Mouse (Mus musculus) hindbrain, embryonic 11.5 days (tissue): ENCODE results near the gene Rnf2. TPM values are rescaled to one million over a fixed set of nuclear protein-coding genes. Genes with fewer than 3 reads are reported as not detected.
A peak's percentile ranks its signal among the peaks of the same experiment; 100 is the strongest.

ENCODE experiments used
- ATAC-seq: fragments of 200-750 bp; cut with Nextera tagmentation; 2 replicates; pipeline ENCODE4 v1.8.0; 2017; ENCODE audit warnings: mild to moderate bottlenecking, moderate TSS enrichment, moderate library complexity; ENCODE audit not compliant: low FRiP score
- DNase-seq: peaks from one replicate; pipeline ENCODE4 v3.0.0-alpha.2; 2015; ENCODE audit warnings: low spot score
- H3K27ac ChIP-seq: fragments of 300-500 bp; sonication (generic); 2 replicates; pipeline ENCODE4 v1.5.1; 2014; ENCODE audit warnings: mild to moderate bottlenecking, low read depth, low read length
- H3K27me3 ChIP-seq: fragments of 300-500 bp; sonication (generic); 2 replicates; pipeline ENCODE4 v1.6.1; 2014; ENCODE audit warnings: mild to moderate bottlenecking, low read length, moderate library complexity, mixed read lengths; ENCODE audit not compliant: control insufficient read depth, insufficient read depth
- H3K36me3 ChIP-seq: fragments of 300-500 bp; sonication (generic); 2 replicates; pipeline ENCODE4 v1.6.1; 2014; ENCODE audit warnings: mild to moderate bottlenecking, low read length, moderate library complexity, mixed read lengths; ENCODE audit not compliant: control insufficient read depth, insufficient read depth
- H3K4me1 ChIP-seq: fragments of 300-500 bp; sonication (generic); replicated peaks from 2 replicates; pipeline ENCODE4 v1.6.1; 2014; ENCODE audit warnings: low read length, mixed read lengths; ENCODE audit not compliant: control insufficient read depth, insufficient read depth
- H3K4me2 ChIP-seq: fragments of 300-500 bp; sonication (generic); replicated peaks from 2 replicates; pipeline ENCODE4 v1.6.1; 2014; ENCODE audit warnings: mild to moderate bottlenecking, low read depth, low read length
- H3K4me3 ChIP-seq: fragments of 300-500 bp; sonication (generic); 2 replicates; pipeline ENCODE4 v1.5.1; 2014; ENCODE audit warnings: low read depth, low read length
- H3K9ac ChIP-seq: fragments of 300-500 bp; sonication (generic); 2 replicates; pipeline ENCODE4 v1.6.1; 2014; ENCODE audit warnings: low read depth, low read length
- H3K9me3 ChIP-seq: fragments of 300-500 bp; sonication (generic); 2 replicates; pipeline ENCODE4 v1.6.1; 2016; ENCODE audit warnings: low read length; ENCODE audit not compliant: control insufficient read depth
- WGBS: fragments of 180-500 bp; shearing (Covaris S2); extraction: QIAGEN DNeasy Blood & Tissue Kit; methylation state at CpG from one replicate; pipeline ENCODE4 v1.1.7; 2014; 5-methylcytosine and 5-hydroxymethylcytosine counted together
- polyA plus RNA-seq: library from polyadenylated mRNA; unstranded; fragments of >200 nt; fragmentation: Nextera tagmentation; extraction: Ambion mirVana; gene quantifications from 2 replicates; pipeline ENCODE4 v1.2.1, GENCODE M21; 2014

The Rnf2 gene
- polyA plus RNA-seq, 1 experiment from 2014 or later, result 149 TPM

DNA sequence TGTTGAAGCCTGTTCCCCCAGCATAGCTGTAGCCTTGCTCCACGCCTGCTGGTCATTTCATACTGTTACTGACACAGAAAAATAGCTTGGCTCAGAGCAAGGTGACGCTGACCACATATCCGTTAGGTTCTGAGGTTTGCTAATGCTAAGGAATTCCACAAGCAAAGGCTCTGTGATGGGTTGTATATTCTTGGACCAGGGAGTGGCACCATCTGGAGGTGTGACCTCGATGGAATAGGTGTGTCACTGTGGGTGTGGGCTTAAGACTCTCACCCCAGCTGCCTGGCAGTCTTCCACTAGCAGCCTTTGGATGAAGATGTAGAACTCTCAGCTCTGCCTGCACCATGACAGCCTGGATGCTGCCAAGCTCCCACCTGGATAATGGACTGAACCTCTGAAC, 34.2 kb downstream of the Rnf2 start:
- 90% methylated on average over 4 of the region's 4 CpGs for WGBS

GRCm38 (mm10) chr1:151464914-151465313, 35.8 kb downstream of the Rnf2 start:
- no peaks in the 10 kb centered on the region for H3K4me1 ChIP-seq
- H3K9ac ChIP-seq, result no peak overlapping the region
- no peak overlapping the region for H3K27ac ChIP-seq
- H3K36me3 ChIP-seq, result no peaks in the 10 kb centered on the region
- H3K9me3 ChIP-seq, result no peaks in the 10 kb centered on the region
- ATAC-seq, result no peak
- DNase-seq, result no peak
- H3K4me3 ChIP-seq, result no peak overlapping the region
- no peaks in the 10 kb centered on the region for H3K27me3 ChIP-seq
- no peak overlapping the region for H3K4me2 ChIP-seq
- 61% methylated on average over 4 of the region's 4 CpGs for WGBS

More for the DNA sequence above, 34.2 kb downstream of the Rnf2 start:
- H3K9me3 ChIP-seq, result no peaks in the 10 kb centered on the region
- no peak overlapping the region for H3K27ac ChIP-seq
- H3K4me1 ChIP-seq, result no peaks in the 10 kb centered on the region
- DNase-seq (no peak), ATAC-seq (no peak)
- no peak overlapping the region for H3K4me3 ChIP-seq
- no peaks in the 10 kb centered on the region for H3K27me3 ChIP-seq
- no peak overlapping the region for H3K4me2 ChIP-seq
- H3K9ac ChIP-seq, result no peak overlapping the region
- H3K36me3 ChIP-seq, result no peaks in the 10 kb centered on the region

DNA sequence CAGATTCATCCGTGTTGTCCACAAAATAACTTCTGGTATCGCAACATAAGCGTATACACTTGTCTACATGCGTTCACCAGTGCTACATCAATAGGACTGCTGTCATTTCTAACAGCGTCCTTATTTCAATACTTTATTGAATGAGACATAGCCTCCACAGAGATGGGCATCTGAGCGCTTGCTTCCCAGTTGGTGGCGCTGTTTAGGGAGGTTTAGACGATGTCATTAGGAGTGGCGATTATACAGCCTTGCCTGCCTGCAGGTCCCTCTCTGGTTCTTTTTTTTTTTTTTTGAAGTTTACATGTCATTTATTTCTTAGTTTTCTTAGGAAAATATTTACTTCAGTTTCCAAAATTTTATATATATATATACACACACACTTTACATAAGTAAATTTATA, 39.5 kb downstream of the Rnf2 start:
- ATAC-seq (no peak), DNase-seq (no peak)
- Histone ChIP-seq H3K27ac (no peak overlapping the region), H3K4me1 (no peaks in the 10 kb centered on the region), H3K36me3 (no peaks in the 10 kb centered on the region), H3K9ac (no peak overlapping the region), H3K4me3 (no peak overlapping the region), H3K9me3 (no peaks in the 10 kb centered on the region), H3K27me3 (no peaks in the 10 kb centered on the region), H3K4me2 (no peak overlapping the region)
- WGBS, result 80% methylated on average over 9 of the region's 9 CpGs

- WGBS, result 92% methylated on average over 5 of the region's 5 CpGs
These were observed 43.7 kb downstream of the Rnf2 start for GRCm38 (mm10) chr1:151457087-151457486.

DNA sequence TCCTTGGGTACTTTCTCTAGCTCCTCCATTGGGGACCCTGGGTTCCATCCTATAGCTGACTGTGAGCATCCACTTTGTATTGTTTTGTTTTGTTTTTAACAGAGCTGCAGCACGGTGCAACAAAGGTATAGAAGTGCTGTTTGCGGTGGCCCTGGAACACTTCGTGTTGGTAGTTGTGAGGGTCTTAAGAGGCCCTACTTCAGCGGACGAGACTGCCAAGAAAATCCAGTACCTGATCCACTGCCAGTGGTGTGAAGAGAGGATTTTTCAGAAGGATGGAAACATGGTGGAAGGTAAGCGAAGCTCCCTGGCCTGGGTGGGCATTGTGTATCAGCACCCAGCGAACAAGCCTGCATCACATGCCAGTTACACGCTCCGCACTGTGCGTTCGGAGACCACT, 48.8 kb downstream of the Rnf2 start:
- no peaks in the 10 kb centered on the region for H3K9me3 ChIP-seq
- H3K27ac ChIP-seq, result no peak overlapping the region
- 96% methylated on average over 11 of the region's 11 CpGs for WGBS
- H3K4me3 ChIP-seq, result no peak overlapping the region
- DNase-seq (no peak), ATAC-seq (no peak)
- H3K4me1 ChIP-seq, result no peaks in the 10 kb centered on the region
- no peak overlapping the region for H3K4me2 ChIP-seq
- H3K9ac ChIP-seq, result no peak overlapping the region
- peaks cover 4% of the 10 kb centered on the region; the same call in 1 of the 2 replicates for H3K36me3 ChIP-seq
- no peaks in the 10 kb centered on the region for H3K27me3 ChIP-seq

More at GRCm38 (mm10) chr1:151457087-151457486, 43.7 kb downstream of the Rnf2 start:
- Histone ChIP-seq H3K27me3 (no peaks in the 10 kb centered on the region), H3K27ac (no peak overlapping the region), H3K4me2 (no peak overlapping the region), H3K4me3 (no peak overlapping the region), H3K4me1 (no peaks in the 10 kb centered on the region), H3K9ac (no peak overlapping the region), H3K36me3 (peaks cover 2% of the 10 kb centered on the region; the same call in 1 of the 2 replicates), H3K9me3 (no peaks in the 10 kb centered on the region)
- DNase-seq (no peak), ATAC-seq (no peak)

GRCm38 (mm10) chr1:151450851-151451250, 49.9 kb downstream of the Rnf2 start:
- WGBS, result 96% methylated on average over 1 of the region's 2 CpGs
- ATAC-seq (no peak), DNase-seq (no peak)
- H3K36me3 ChIP-seq, result peaks cover 4% of the 10 kb centered on the region; the same call in 1 of the 2 replicates
- H3K4me3 ChIP-seq, result no peak overlapping the region
- no peaks in the 10 kb centered on the region for H3K9me3 ChIP-seq
- H3K4me2 ChIP-seq, result no peak overlapping the region
- no peak overlapping the region for H3K9ac ChIP-seq
- H3K4me1 ChIP-seq, result no peaks in the 10 kb centered on the region
- no peaks in the 10 kb centered on the region for H3K27me3 ChIP-seq
- no peak overlapping the region for H3K27ac ChIP-seq

- Histone ChIP-seq H3K4me1 (no peaks in the 10 kb centered on the region), H3K36me3 (peaks cover 7% of the 10 kb centered on the region; the same call in 1 of the 2 replicates), H3K4me3 (no peak overlapping the region), H3K9me3 (no peaks in the 10 kb centered on the region), H3K4me2 (no peak overlapping the region), H3K27ac (no peak overlapping the region), H3K9ac (no peak overlapping the region), H3K27me3 (no peaks in the 10 kb centered on the region)
- no peak for DNase-seq
- no peak for ATAC-seq
- 95% methylated on average over 10 of the region's 10 CpGs for WGBS
These were observed 50.9 kb downstream of the Rnf2 start for GRCm38 (mm10) chr1:151449866-151450265.

DNA sequence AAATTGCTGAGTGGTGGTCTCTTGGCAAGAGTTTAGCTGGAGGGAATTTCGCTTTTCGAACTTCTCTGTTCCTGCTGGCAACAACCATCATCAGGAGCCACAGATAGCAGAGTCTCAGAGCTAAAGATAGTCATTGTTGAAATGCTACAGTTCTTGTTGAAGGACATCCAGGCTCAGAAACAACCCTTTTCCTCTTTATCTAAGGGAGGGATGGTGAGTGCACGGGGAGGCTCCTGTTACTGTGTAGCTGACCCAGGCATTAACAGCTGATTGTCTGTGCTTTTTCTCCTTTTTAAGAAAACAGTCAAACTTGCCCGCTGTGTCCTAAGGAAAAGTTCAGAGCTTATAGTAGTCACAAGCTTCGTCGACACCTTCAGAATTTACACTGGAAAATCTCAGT, 65.3 kb downstream of the Rnf2 start:
- Histone ChIP-seq H3K27ac (no peak overlapping the region), H3K27me3 (no peaks in the 10 kb centered on the region), H3K9me3 (no peaks in the 10 kb centered on the region), H3K36me3 (no peaks in the 10 kb centered on the region), H3K4me2 (no peak overlapping the region), H3K4me1 (no peaks in the 10 kb centered on the region), H3K4me3 (no peak overlapping the region), H3K9ac (no peak overlapping the region)
- DNase-seq (no peak), ATAC-seq (no peak)
- WGBS, result 97% methylated on average over 6 of the region's 6 CpGs

DNA sequence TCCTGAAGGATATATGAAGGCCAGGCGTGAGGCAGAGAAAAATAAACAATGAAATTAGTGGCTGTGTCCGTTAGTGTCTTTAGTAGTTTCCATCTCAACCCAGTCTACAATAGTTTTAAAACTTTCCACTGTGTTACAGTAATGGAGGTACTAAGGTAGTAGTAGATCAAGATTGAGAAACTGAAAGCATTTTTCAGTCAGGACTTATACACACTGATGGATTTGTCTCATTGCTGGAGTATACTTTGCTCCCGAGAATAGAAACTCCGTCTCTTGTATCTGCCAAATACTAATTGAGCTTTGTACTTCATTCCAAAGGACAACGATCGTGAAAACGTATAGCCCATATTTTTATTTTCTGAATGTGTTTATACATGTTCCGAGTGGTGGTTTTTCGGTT, 71.4 kb downstream of the Rnf2 start:
- Histone ChIP-seq H3K4me1 (peaks cover 4% of the 10 kb centered on the region; the same call in 1 of the 2 replicates), H3K27ac (peak overlapping the region; percentile 97), H3K9ac (peak overlapping the region; percentile 86), H3K4me3 (peak overlapping the region; percentile 92), H3K27me3 (no peaks in the 10 kb centered on the region), H3K4me2 (peak overlapping the region; percentile 51), H3K36me3 (no peaks in the 10 kb centered on the region), H3K9me3 (no peaks in the 10 kb centered on the region)
- 51% methylated on average over 9 of the region's 9 CpGs for WGBS
- no peak for ATAC-seq
- DNase-seq, result no peak
